Mouse (Mus musculus) thymus, postnatal 25 days (tissue): ENCODE results near the gene Col6a3.
A peak's percentile ranks its signal among the peaks of the same experiment; 100 is the strongest.

Experiments
- DNase-seq: peaks from one replicate; pipeline ENCODE4 v3.0.0; 2022

Gene Col6a3

DNA sequence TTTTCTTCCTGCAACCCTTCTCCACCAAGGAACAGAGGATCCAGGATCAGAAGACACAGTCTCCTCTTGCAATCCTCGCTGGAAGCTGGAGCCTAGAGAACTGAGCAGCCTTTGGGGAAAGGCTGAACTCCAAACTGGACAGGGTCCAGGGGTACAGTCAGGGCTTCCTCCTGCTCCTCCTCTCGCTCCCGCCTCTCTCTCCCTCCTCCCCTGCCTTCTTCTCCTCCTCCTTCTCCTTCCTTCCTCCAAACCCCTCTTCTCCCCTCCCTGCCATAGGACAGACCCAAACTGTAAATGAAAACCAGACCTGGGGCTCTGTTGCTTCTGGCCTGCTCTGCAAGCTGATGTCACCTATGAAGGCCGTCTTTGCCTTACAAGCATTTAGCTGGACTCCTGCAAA lies at the start of gene Col6a3:
Col6a3 (minus strand) TSS at position 136 of the 400 bp plus-strand sequence.
- no peak for DNase-seq

DNA sequence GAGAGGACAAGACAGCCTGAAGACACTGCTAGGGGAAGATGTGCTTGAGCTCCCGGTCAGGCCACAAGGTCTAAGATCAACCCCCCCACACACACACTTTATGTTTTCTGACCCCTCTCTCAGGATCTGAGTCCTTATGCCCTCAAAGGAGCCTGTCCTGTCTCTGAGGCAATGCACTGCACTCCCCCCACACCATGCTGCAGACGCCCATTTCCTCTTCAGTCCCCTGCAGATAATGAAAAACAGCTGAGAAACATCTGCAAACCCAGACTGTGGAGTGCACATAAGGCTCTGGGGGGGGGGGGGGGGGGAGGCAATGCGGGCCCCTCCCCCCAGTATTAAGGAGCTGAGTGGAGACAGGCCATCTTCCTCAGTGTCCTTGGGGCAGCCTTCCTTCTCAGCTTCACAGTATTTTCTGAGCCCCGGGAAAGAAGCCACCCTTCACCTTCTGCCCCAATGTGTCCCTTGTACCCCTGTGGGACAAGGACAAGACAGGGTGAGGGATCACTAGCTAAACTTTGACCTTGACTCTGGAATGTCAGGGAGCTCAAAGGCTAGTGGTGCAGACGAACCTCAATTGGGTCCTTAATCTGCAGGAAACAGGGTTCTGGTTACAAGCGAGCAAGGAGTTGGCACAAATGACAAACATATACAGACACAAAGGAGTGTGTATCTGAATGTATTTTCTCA lies 42.1 kb upstream of the Col6a3 start:
- no peak for DNase-seq

GRCm38 (mm10) chr1:90876486-90877270 lies 32.9 kb upstream of the Col6a3 start:
- no peak for DNase-seq

GRCm38 (mm10) chr1:90875961-90876360 lies 32.2 kb upstream of the Col6a3 start:
- DNase-seq = no peak

GRCm38 (mm10) chr1:90875371-90875770 lies 31.6 kb upstream of the Col6a3 start:
- DNase-seq = no peak

DNA sequence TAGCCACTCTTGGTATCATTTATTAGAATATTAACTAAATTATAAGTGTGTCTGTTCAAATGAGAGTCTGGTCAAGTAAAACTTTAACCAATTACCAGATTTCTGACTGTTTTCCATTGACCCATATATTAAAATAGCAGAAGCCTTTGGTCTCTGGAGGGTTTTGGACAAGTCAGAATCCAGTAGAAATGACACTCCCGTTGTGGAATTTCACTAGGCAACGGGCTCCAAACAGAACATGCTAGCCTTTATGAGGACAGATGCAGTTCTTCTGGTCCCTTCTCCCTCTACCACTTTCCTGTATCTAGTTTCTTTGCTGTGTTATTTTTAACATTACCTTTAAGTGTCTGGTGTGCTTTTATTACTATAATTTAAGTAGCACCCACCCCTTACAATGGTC lies 26.8 kb upstream of the Col6a3 start:
- DNase-seq = no peak

- DNase-seq = no peak
Observed at GRCm38 (mm10) chr1:90866734-90867133, 23.0 kb upstream of the Col6a3 start.

DNA sequence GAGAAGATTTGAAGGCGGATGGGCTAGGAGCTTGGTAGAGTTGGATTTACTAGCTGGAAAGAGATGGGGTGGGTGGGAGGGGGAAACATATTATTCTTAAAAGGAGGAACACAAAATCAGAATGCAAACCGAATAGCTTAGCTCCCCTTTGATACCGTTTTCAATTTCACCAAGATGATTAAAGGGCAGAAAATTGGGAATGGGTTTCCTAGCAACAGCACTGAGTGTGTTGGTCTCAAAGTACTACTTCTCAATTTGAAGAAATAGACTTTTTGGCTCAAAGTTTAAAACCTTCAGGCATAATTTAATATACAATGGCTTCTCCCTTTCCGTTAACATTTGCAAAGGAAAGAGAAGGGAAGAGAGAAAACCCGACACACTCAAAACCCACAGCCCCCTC lies 12.1 kb upstream of the Col6a3 start:
- no peak for DNase-seq

DNA sequence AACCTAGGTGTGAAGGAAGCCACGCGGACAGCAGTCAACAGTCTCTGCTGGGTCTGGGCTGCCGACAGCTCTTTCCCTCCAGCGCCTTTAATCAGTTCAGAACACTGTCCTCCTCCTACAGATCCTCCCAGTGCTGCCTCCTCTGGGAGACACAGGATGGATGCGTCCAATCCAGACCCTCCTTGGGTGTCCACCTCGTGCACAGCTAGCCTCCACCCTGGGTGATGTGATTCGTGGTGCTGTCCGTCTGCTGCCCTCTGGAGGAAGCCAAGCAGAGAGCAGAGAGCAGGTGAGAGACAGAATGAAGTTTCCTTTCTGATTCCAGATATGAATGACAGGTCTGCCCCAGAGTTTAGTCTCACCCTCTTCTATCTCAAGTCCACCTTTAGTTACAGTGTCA lies 6.1 kb upstream of the Col6a3 start:
- peak; percentile 30 for DNase-seq

- no peak for DNase-seq
Observed at GRCm38 (mm10) chr1:90845206-90845605, 1.4 kb upstream of the Col6a3 start.

DNA sequence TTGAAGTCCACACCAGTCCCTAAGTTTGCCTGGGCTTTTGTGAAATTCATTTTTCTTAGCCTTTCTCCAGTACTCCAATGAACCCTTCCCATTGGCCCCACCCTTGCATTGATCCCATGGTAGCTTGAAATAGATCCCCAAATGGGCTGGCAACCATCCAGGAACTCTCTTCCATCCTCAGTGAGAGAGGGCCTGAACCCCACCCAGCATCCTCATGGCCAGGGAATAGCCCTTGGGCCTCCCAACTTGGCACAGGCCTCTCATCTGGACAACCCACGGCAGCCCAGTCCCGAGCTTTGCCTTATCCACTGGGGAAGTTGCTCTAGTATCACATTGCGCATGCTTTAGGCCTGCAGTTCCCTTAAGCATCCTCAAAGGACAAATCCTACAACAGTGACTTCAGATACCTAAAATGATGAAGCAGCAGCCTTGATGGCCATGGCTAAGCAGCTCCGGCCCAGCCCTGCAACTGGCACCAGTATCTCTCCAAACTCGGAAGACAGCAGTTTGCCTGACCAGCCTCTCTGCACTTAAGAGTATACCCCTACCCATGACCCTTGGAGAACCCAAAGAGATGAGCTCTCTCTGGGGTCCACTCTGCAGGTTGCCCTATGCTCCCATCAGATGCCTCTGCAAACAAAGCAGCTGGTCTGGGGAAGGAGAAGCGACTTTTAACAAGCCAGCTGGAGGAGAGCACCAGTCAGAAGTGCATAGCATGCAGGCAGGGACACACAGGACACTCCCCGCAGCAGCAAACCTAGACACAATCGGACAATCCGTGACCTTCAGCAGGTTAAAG lies 783 bp downstream of the Col6a3 start:
- DNase-seq = no peak

DNA sequence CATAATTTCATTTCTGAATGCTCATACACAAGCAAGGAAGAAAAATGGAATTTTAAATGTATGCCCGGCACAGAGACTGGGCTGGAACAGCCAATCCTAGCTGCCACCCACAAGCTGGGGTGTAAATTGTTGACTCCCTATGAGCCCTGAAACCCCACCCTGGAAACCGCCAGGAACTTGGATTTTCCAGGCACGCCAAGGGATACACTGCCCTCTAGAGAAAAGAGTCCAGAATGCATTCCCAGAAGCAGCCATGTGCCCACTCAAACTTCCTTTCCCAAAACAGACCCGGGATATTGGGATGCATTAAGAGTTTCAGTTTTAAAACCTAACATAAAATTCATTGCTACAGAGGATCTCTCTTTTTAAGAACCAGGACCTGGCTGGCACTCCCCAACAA lies 3.5 kb downstream of the Col6a3 start:
- DNase-seq = peak; percentile 4

DNA sequence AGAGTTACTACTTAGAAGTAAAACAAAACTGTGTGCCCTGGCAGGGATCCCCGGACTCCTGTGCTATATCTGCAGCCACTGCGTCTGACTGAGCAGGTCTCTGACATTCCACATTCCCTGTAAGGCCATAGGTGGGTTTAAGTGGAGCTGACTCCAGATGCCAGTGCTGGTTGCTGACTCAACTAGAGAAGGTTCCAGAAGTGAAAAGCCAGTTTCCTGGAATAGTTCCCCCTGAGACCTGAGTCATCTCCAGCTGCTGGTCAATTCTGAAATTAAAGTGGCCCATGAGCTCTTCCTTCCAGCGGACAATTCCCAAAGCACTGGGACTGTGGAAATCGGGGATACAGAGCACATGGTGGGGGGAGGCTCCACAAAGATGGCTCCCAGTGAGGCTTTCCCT lies 5.1 kb downstream of the Col6a3 start:
- DNase-seq = no peak

DNA sequence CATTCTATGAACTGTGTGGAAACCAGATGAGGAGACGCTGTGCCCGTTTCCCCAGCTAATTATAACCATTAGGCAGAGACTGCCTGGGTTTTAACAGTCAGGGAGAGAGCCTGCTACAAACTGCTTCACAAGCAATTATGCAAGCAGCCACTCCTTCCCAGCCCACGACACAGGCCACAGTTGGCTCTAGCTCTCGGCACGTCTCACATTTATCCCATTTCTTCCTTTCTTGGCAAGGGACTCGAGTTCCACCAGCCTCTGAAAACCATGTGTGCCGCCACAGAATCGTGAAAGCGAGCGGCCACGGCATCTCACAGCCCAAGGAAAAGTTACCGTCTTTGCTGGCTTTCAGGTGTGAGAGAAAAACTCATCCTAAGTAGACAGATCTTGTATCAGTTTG lies 5.5 kb downstream of the Col6a3 start:
- no peak for DNase-seq

DNA sequence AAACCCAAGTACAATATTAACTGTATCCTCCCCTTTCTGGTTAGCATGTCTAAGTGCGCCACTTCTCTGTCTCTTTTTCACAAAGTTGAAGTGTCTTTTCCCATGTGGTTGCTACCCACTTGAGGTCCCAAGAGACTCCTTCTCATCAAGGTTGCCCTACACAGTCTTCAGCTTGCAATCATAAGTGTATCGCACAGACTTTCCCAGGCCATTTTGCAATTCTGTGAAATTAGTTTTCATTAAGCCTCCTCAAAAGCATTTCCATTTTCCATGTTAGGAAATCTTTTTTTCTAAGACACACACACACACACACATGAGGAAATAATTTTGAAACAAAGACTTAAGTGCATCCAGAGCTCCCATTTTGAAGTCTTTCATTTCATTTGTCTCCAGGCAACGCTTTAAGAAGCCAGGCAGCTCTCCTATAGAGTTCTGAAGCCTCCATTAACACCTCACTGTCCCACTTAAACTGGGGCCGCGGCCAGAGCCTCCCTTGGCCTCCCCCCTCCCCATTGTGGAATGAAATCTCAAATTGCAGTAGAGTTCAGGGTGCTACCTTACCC lies 7.5 kb downstream of the Col6a3 start:
- DNase-seq = no peak

DNA sequence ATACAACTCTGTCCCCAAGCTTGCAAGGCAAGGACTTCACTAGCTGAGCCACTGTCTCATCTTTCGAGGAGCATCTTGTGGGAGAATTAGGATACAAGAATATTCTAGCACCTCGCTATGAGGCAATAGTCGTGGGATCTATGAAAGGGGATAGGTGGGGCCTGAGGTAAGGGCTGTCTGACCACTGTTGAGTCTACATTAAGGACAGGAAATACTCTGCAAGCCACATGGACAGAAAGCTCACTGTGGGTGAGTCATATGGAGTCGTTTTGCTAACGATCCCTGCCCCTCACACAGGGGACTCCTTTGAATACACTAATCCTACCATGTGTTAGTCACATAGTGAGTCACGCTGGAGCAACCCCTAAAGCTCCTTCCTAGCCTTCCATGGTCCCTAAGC lies 9.1 kb downstream of the Col6a3 start:
- DNase-seq = no peak

DNA sequence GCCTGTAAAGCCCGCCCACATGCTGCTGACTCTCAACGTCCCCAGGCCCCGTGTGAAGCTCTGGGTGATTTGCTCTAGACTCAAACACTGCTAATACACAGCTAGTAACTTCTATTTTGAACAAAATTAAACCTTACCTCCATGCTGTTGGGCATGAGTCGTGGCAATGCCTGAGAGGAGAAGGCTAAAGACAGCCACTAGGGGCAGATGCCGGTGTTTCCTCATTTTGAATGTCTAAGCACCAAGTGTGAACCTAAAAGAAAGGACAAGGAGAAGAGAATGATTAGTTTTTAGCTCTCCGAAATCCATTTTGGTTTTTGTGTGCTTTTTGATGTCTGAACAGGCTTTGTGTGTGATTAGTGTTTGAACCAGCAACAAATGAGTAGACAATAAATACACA lies 13.8 kb downstream of the Col6a3 start:
- DNase-seq = no peak

DNA sequence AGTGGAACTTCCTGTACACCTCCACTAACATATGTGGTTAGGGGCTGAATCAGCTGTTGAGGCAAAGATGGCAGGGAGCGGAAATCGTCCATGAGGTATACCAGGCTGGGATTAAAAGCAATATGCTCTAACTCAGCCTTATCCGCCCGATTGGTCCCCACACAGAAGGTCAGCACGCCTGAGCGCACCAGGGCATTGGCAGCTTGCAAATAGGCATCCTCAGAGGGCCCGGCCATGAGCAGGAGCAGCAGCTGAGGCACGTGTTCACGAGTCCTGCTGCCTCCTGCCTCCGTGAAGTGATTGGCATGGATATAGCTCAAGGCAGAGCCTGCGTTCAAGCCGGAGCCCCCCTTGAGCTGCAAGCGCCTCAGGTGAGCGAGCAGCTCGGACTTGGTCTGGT lies 30.5 kb downstream of the Col6a3 start:
- DNase-seq = no peak

GRCm38 (mm10) chr1:90808930-90809329 lies 34.8 kb downstream of the Col6a3 start:
- no peak for DNase-seq

GRCm38 (mm10) chr1:90803104-90803503 lies 40.7 kb downstream of the Col6a3 start:
- no peak for DNase-seq

DNA sequence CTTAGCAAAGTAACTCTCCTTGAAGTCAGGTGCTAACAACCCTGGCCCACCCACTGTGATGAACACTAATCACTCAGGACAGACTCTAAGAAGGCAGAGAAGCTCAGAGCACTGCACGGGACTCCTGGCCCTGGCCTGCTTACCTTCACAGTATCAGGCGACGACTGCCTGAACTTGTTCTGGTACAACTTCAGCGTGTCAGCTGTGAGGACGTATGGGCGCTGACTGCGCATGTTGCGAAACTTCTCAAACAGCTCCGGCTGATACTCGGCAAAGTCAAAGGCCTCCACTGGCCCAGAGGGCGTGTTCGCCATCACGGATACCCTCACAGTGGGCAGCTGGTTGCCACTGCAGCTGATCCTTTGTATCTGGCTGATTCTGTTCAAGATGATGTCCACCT lies 42.7 kb downstream of the Col6a3 start:
- DNase-seq = no peak

- no peak for DNase-seq
Observed at GRCm38 (mm10) chr1:90800466-90800865, 43.3 kb downstream of the Col6a3 start.

GRCm38 (mm10) chr1:90797276-90797891 lies 46.4 kb downstream of the Col6a3 start:
- no peak for DNase-seq
